ENCODE assay signal across 26 mouse cellular contexts in the genomic region with DNA sequence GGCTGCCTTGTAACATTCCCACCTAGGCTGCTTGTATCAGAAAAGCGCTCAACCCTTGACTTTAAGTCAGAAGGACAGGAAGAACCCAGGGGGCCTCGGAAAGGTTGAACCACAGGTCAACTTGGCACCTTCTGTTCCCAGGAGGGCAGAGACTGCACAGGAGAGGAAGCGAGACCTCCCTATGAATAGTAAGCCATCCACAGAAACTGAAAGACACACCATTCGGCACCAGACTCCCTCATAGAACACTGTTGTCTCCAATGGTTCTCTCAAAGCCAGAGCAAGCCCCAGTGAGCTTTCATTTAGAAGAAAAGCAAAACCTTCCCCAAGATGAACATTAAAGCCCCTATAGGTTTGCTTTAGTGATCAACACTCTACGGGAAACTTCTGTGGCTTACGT. TPM values are rescaled to one million over a fixed set of nuclear protein-coding genes. Genes with fewer than 3 reads are reported as not detected.
A peak's percentile ranks its signal among the peaks of the same experiment; 100 is the strongest.
DNase-seq lines count a peak whose midpoint lies in the region; ATAC-seq and TF ChIP-seq lines count a peak whose summit lies in the region.
"Had no signal": no experiment of that assay in that cellular context is flagged by ENCODE, and none has a peak within 500 bp of the region (broad histone marks: within the 10 kb centered on the region; RNA-seq: fewer than 3 reads in every experiment).

No protein-coding gene starts in this region.

- H3K27ac ChIP-seq in forebrain, postnatal 0 days (ENCODE audit: low read depth, low read length): no peak overlapping the region
- no peak overlapping the region for H3K27ac ChIP-seq in forebrain, embryonic 16.5 days (ENCODE audit: low read length)
- H3K27ac ChIP-seq in limb, embryonic 12.5 days: no peak overlapping the region
- no peak overlapping the region for H3K27ac ChIP-seq in limb, embryonic 10.5 days
- no peak overlapping the region for H3K27ac ChIP-seq in hindbrain, embryonic 16.5 days (ENCODE audit: low read depth, low read length)
- no peak overlapping the region for H3K27ac ChIP-seq in neural tube, embryonic 15.5 days (replicated peaks)
- H3K27ac ChIP-seq: forebrain, embryonic 15.5 days; kidney, postnatal 0 days; liver, embryonic 13.5 days; midbrain, embryonic 13.5 days had no signal

- ATAC-seq in forebrain, postnatal 0 days: no peak
- ATAC-seq in forebrain, embryonic 16.5 days: no peak
- ATAC-seq in limb, embryonic 12.5 days (ENCODE audit: insufficient number of reproducible peaks, insufficient read depth, low FRiP score, low TSS enrichment, low read depth): no peak
- ATAC-seq in hindbrain, embryonic 16.5 days: no peak
- no peak for ATAC-seq in neural tube, embryonic 15.5 days (ENCODE audit: low FRiP score)
- ATAC-seq: activated CD4-positive, CD25-positive, alpha-beta regulatory T cell, adult 4 months; forebrain, embryonic 15.5 days; midbrain, embryonic 13.5 days had no signal

- no peak overlapping the region for H3K4me3 ChIP-seq in forebrain, postnatal 0 days (ENCODE audit: low read depth, low read length)
- no peak overlapping the region for H3K4me3 ChIP-seq in forebrain, embryonic 16.5 days (replicated peaks; ENCODE audit: low read length)
- H3K4me3 ChIP-seq in limb, embryonic 12.5 days (replicated peaks): no peak overlapping the region
- no peak overlapping the region for H3K4me3 ChIP-seq in limb, embryonic 10.5 days
- no peak overlapping the region for H3K4me3 ChIP-seq in hindbrain, embryonic 16.5 days (ENCODE audit: low read length)
- H3K4me3 ChIP-seq in neural tube, embryonic 15.5 days (replicated peaks): no peak overlapping the region
- H3K4me3 ChIP-seq: heart, embryonic 12.5 days; liver, embryonic 13.5 days; megakaryocyte, embryonic 14.5 days had no signal

- WGBS in forebrain, postnatal 0 days: 75% methylated on average over 6 of the region's 6 CpGs
- WGBS in forebrain, embryonic 16.5 days: 85% methylated on average over 6 of the region's 6 CpGs
- 67% methylated on average over 6 of the region's 6 CpGs for WGBS in limb, embryonic 12.5 days
- 70% methylated on average over 6 of the region's 6 CpGs for WGBS in limb, embryonic 10.5 days
- WGBS in hindbrain, embryonic 16.5 days: 72% methylated on average over 6 of the region's 6 CpGs
- 64% methylated on average over 6 of the region's 6 CpGs for WGBS in neural tube, embryonic 15.5 days

- no peaks in the 10 kb centered on the region for H3K9me3 ChIP-seq in forebrain, postnatal 0 days (ENCODE audit: low read length)
- H3K9me3 ChIP-seq in forebrain, embryonic 16.5 days (ENCODE audit: control insufficient read depth, low read length): no peaks in the 10 kb centered on the region
- H3K9me3 ChIP-seq in limb, embryonic 12.5 days: no peaks in the 10 kb centered on the region; the same call in 1 of the 2 replicates
- H3K9me3 ChIP-seq in limb, embryonic 10.5 days (replicated peaks): no peaks in the 10 kb centered on the region
- 0 out of 2 replicates have a peak, but pooled peaks cover 2% of the 10 kb centered on the region for H3K9me3 ChIP-seq in hindbrain, embryonic 16.5 days (ENCODE audit: control insufficient read depth, low read length)
- H3K9me3 ChIP-seq in neural tube, embryonic 15.5 days (replicated peaks): no peaks in the 10 kb centered on the region
- H3K9me3 ChIP-seq: forebrain, embryonic 15.5 days; midbrain, embryonic 13.5 days had no signal

- no peak for DNase-seq in forebrain, postnatal 0 days
- no peak for DNase-seq in limb, embryonic 10.5 days (ENCODE audit: low spot score)
- DNase-seq in urinary bladder, adult 18-20 months (ENCODE audit: low spot score in 2 of 2): no peak
- DNase-seq in kidney, adult 18-20 months: no peak
- DNase-seq: adrenal gland, adult 8-10 months; cerebellum, adult 18-20 months; cerebellum, postnatal 25 days; gastrocnemius, postnatal 14 days; heart, adult 18-20 months; heart, postnatal 10 days; kidney, adult 2 months; liver, embryonic 13.5 days; lung, embryonic 14.5 days; right cerebral cortex, postnatal 25 days; spleen, adult 18-20 months; thymus, postnatal 14 days had no signal

- TF ChIP-seq CTCF in forebrain, postnatal 0 days (IDR thresholded peaks at IDR 0.05; ENCODE audit: low read depth): 0 out of 2 replicates have a peak, but pooled peaks have one; percentile 4

- H3K9ac ChIP-seq in forebrain, postnatal 0 days: no peak overlapping the region
- no peak overlapping the region for H3K9ac ChIP-seq in forebrain, embryonic 16.5 days (replicated peaks; ENCODE audit: low read depth, low read length)
- no peak overlapping the region for H3K9ac ChIP-seq in limb, embryonic 12.5 days (replicated peaks)
- no peak overlapping the region for H3K9ac ChIP-seq in hindbrain, embryonic 16.5 days (ENCODE audit: low read depth, low read length)
- H3K9ac ChIP-seq in neural tube, embryonic 15.5 days (replicated peaks): no peak overlapping the region
- H3K9ac ChIP-seq: forebrain, embryonic 15.5 days; heart, embryonic 12.5 days; liver, embryonic 13.5 days; lung, embryonic 14.5 days had no signal

- H3K27me3 ChIP-seq in forebrain, postnatal 0 days (ENCODE audit: insufficient read depth, low read length): no peaks in the 10 kb centered on the region
- H3K27me3 ChIP-seq in forebrain, embryonic 16.5 days (replicated peaks; ENCODE audit: control insufficient read depth, insufficient read depth, low read length): no peaks in the 10 kb centered on the region
- H3K27me3 ChIP-seq in limb, embryonic 12.5 days: no peaks in the 10 kb centered on the region
- H3K27me3 ChIP-seq in limb, embryonic 10.5 days (ENCODE audit: low read depth, poor library complexity, severe bottlenecking): no peaks in the 10 kb centered on the region
- H3K27me3 ChIP-seq in hindbrain, embryonic 16.5 days (replicated peaks; ENCODE audit: control insufficient read depth, insufficient read depth, low read length): no peaks in the 10 kb centered on the region
- no peaks in the 10 kb centered on the region for H3K27me3 ChIP-seq in neural tube, embryonic 15.5 days (replicated peaks)
- H3K27me3 ChIP-seq: forebrain, embryonic 15.5 days; heart, embryonic 12.5 days had no signal

- H3K4me2 ChIP-seq in forebrain, postnatal 0 days (ENCODE audit: low read depth): peak overlapping the region; percentile 90; the same call in 1 of the 2 replicates
- no peak overlapping the region for H3K4me2 ChIP-seq in forebrain, embryonic 16.5 days (ENCODE audit: low read length)
- H3K4me2 ChIP-seq in limb, embryonic 12.5 days: 0 out of 2 replicates have a peak overlapping the region, but pooled peaks have one; percentile 86
- H3K4me2 ChIP-seq in hindbrain, embryonic 16.5 days (ENCODE audit: low read length): peak overlapping the region; percentile 96
- H3K4me2 ChIP-seq in neural tube, embryonic 15.5 days: peak overlapping the region; percentile 89
- H3K4me2 ChIP-seq: liver, embryonic 13.5 days; lung, embryonic 14.5 days had no signal

- H3K36me3 ChIP-seq in forebrain, postnatal 0 days (ENCODE audit: insufficient read depth): no peaks in the 10 kb centered on the region
- no peaks in the 10 kb centered on the region for H3K36me3 ChIP-seq in forebrain, embryonic 16.5 days (ENCODE audit: control insufficient read depth, insufficient read depth)
- no peaks in the 10 kb centered on the region; the same call in 1 of the 2 replicates for H3K36me3 ChIP-seq in limb, embryonic 12.5 days
- H3K36me3 ChIP-seq in limb, embryonic 10.5 days: 0 out of 2 replicates have a peak, but pooled peaks cover 3% of the 10 kb centered on the region
- H3K36me3 ChIP-seq in hindbrain, embryonic 16.5 days (ENCODE audit: control insufficient read depth, insufficient read depth, low read length): no peaks in the 10 kb centered on the region
- no peaks in the 10 kb centered on the region for H3K36me3 ChIP-seq in neural tube, embryonic 15.5 days
- H3K36me3 ChIP-seq: heart, embryonic 12.5 days; midbrain, embryonic 13.5 days had no signal

- peaks cover 2% of the 10 kb centered on the region; the same call in 1 of the 2 replicates for H3K4me1 ChIP-seq in forebrain, postnatal 0 days (ENCODE audit: insufficient read depth)
- H3K4me1 ChIP-seq in forebrain, embryonic 16.5 days (replicated peaks; ENCODE audit: control insufficient read depth, insufficient read depth, low read length): peaks cover 28% of the 10 kb centered on the region
- H3K4me1 ChIP-seq in limb, embryonic 12.5 days (replicated peaks): peaks cover 20% of the 10 kb centered on the region; the same call in 1 of the 2 replicates
- H3K4me1 ChIP-seq in limb, embryonic 10.5 days: peaks cover 34% of the 10 kb centered on the region
- peaks cover 15% of the 10 kb centered on the region for H3K4me1 ChIP-seq in hindbrain, embryonic 16.5 days (ENCODE audit: control insufficient read depth, insufficient read depth, low read depth, low read length)
- H3K4me1 ChIP-seq in neural tube, embryonic 15.5 days: peaks cover 27% of the 10 kb centered on the region

RNA-seq across cellular contexts. Expression of a gene that starts 2.0 kb away (rescaled TPM):
- total RNA-seq in forebrain, postnatal 0 days (2014; rRNA removed): 68.5 and 83.6 TPM in 2 replicates
- 29.7 and 40.4 TPM in 2 replicates for polyA plus RNA-seq in forebrain, postnatal 0 days (2015; fragmentation: Nextera tagmentation; extraction: Ambion mirVana)
- 21.2 and 23.1 TPM in 2 replicates for polyA plus RNA-seq in forebrain, embryonic 16.5 days (2015; fragmentation: Nextera tagmentation; extraction: Ambion mirVana)
- polyA plus RNA-seq in limb, embryonic 12.5 days (2016; fragmentation: Nextera tagmentation; extraction: Ambion mirVana): 35.5 and 38.7 TPM in 2 replicates
- polyA plus RNA-seq in limb, embryonic 10.5 days (2016; fragmentation: Nextera tagmentation; extraction: Ambion mirVana): 8.5 and 13.4 TPM in 2 replicates
- polyA plus RNA-seq in hindbrain, embryonic 16.5 days (2015; fragmentation: Nextera tagmentation; extraction: Ambion mirVana): 28.3 and 30.9 TPM in 2 replicates
- 46.9 and 62.1 TPM in 2 replicates for polyA plus RNA-seq in neural tube, embryonic 15.5 days (2015; fragmentation: Nextera tagmentation; extraction: Ambion mirVana)
